Mouse (Mus musculus) frontal cortex, postnatal 10 days (tissue): ENCODE measurements around the gene Nrl.

ENCODE experiments used
- DNase-seq, 2 experiments: peaks; one replicate each; pipeline ENCODE4 v3.0.0; 2022; ENCODE audit warnings: low spot score in 2 of 2, mixed read lengths in 1 of 2

Nrl gene

DNA sequence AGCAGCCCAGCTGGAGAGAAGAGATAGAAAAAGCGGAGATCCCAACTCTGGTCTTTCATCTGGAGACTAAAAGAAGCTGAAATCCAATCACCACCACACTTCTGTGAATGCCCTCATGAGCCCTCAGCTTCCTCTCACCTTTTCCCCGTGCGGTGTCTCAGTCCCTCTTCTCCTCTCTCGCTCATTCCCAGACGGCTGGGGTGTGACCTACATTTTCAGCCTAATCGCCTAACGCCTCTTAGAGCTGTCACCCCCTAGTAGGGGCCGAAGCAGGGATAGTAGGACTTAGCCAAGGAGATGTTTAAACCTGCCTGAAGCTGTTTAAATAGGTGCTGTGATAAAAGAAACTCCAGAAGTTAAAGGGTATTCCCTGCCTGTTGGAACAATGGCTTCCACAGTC, at the start of gene Nrl:
Gene Nrl (minus strand): TSS at position 197 of the 400 bp plus-strand sequence.
- no peak for DNase-seq

DNA sequence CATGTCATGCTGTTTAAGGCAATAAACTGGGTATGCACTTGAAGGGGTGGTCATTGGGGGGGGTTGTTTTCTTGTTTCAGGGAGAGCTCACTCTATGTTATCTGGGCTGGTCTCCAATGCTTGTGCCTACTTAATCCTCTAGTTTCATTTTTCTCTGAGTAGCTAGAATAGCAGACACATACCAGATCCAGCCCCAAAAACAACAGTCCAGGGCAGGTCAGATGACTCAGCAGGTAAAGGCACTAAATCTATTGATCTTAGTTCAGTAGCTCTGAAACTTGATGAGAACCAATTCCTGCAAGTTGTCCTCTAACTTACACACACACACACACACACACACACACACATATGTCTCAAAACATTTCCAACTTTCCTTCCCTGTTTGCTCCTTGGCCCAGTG, 47.0 kb upstream of the Nrl start:
- no peak for DNase-seq

DNA sequence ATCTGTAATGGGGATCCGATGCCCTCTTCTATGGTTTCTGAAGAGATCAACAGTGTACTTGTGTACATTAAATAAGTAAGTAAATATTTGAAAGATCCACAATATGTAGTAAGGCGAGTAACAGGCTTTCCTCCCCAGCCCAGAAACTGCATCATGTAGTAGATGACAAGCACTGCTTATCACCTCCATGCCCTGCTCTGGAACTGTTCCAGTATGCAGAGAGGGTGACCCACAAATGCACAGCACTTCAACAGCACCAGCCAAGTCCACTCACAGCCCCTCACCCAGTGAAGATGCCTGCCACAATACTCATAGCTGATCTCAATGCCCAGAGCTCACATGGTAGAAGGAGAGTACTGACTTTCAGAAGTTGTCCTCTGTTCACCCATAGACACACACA, 45.8 kb upstream of the Nrl start:
- no peak for DNase-seq

DNA sequence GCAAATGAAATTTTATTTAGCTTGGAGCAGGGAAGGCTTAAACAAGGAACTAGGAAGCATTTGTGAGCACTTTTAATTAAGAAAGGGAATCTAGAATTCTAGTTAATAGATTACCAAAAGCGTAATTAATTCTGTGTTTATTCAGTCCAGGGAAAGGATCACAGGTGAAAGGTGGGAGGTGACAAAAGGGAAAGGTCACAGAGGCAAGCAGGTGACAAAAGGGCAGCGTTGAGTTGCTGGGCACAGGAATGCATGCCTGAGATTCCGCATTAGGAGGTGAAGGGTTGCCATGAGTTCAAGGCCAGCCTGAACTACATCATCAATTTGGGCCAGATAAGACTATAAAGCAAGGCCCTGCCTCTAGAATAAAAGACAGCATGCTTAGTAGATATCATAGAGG, 42.7 kb upstream of the Nrl start:
- DNase-seq, result no peak

DNA sequence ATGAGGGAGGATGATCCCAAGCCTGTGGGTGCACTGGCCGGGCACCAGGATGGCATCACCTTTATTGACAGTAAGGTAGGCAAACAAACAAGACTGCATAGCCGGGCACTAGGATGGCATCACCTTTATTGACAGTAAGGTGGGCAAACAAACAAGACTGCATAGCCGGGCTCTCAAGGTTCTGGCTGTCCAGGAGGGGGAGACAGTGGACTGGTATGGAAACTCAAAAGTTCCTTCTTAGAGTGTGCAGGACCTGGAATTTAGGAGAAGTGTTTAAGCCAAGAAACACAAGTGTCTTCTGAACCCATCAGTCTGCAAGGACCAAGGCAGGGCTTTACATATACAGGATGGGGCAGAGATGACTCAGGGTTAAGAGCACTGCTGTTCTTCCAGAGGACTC, 41.0 kb upstream of the Nrl start:
- no peak for DNase-seq

GRCm38 (mm10) chr14:55563249-55563648, 38.5 kb upstream of the Nrl start:
- no peak for DNase-seq

GRCm38 (mm10) chr14:55561860-55562259, 37.1 kb upstream of the Nrl start:
- no peak for DNase-seq

- peak; percentile 97 to 100 for DNase-seq
Observed at GRCm38 (mm10) chr14:55560202-55561073, 35.7 kb upstream of the Nrl start, which contains the start of gene A730061H03Rik. A730061H03Rik (minus strand) TSS chr14:55560406.

GRCm38 (mm10) chr14:55559799-55560201, 35.0 kb upstream of the Nrl start, which contains the start of gene Dcaf11:
Dcaf11 (plus strand) TSS chr14:55560006.
- DNase-seq, result peak; percentile 85 to 88

- DNase-seq, result no peak
Observed at GRCm38 (mm10) chr14:55558740-55559448, 34.1 kb upstream of the Nrl start.

DNA sequence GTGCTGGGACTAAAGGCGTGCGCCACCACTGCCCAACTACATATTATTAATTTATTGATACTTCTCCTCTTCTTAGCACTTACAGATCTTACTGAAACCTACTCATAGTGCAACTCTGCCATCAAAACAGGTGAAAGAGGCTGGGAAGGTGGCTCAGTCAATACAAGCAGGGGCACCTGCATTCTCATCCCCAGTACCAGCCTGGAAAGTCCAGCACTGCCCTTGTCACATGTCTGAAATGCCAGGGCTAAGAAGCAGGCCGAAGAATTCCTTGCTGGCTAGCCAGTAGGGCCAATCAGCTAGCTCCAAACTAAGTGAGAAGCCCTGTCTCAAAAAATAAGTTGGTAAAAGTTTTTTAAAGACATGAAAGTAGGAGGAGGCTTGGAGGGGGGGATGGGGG, 32.8 kb upstream of the Nrl start:
- DNase-seq, result no peak

DNA sequence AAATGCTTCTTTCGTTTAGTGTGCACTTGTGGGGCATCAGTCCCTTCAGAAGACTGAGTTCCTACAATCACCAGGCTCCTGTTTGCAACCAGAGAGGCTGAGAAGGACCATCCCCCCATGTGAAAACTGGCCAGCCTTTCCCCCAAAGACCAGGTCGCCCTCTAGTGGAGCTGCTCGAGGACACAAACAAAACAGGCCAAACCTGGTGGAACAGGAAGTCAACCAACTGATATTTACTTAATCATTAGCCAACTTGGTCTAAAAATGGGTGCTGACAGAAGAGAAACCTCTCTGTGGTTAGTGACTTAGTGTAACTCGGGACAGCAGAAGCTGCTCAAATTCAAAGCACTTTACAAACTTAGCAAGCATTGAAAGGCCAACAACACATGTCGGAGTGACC, 32.2 kb upstream of the Nrl start:
- peak in 1 of 2 experiments; percentile 66 for DNase-seq

GRCm38 (mm10) chr14:55555788-55556187, 31.0 kb upstream of the Nrl start:
- no peak for DNase-seq

DNA sequence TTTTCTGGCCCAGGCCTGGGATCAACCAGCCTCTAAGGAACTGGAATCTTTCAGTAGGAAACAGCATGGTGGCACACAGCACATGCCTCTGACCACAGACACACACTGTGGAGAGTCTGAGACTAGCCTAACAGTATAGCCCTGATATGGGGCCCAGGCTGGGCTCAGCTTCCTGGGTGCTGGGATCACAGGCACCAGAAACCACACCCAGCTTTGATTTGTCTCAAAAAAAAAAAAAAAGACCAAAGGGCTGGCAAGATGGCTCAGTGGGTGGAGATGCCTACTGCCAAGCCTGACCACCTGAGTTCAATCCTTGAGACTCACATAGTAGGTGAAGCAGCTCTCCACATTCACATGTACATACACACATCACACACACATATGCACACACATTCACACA, 29.9 kb upstream of the Nrl start:
- no peak for DNase-seq

DNA sequence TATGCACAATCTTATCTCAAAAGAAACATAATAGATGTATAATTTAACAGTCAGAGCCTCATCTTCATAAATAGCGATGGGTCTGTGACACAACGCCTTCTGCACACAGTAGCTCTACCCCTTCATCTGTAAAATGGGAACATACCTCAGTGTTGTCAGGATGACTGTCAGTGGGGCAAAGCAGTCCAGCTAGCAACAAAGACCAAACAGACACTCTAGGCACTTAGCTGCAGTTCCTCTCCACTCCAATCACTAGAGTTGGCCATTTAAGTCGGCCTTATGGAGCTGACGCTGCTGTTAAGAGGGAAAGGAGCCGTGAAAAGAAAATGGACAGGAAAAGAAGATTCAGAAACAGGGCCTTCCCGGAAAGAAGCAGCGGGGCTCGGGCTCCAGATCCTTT, 27.0 kb upstream of the Nrl start:
- no peak for DNase-seq

GRCm38 (mm10) chr14:55551347-55551746, 26.6 kb upstream of the Nrl start:
- no peak for DNase-seq

GRCm38 (mm10) chr14:55550191-55550590, 25.4 kb upstream of the Nrl start:
- DNase-seq, result no peak

GRCm38 (mm10) chr14:55544334-55544733, 19.6 kb upstream of the Nrl start:
- no peak for DNase-seq

- no peak for DNase-seq
Observed at GRCm38 (mm10) chr14:55542268-55542667, 17.5 kb upstream of the Nrl start.

- DNase-seq, result peak; percentile 61 to 74
Observed at GRCm38 (mm10) chr14:55540787-55541321, 16.1 kb upstream of the Nrl start.

DNA sequence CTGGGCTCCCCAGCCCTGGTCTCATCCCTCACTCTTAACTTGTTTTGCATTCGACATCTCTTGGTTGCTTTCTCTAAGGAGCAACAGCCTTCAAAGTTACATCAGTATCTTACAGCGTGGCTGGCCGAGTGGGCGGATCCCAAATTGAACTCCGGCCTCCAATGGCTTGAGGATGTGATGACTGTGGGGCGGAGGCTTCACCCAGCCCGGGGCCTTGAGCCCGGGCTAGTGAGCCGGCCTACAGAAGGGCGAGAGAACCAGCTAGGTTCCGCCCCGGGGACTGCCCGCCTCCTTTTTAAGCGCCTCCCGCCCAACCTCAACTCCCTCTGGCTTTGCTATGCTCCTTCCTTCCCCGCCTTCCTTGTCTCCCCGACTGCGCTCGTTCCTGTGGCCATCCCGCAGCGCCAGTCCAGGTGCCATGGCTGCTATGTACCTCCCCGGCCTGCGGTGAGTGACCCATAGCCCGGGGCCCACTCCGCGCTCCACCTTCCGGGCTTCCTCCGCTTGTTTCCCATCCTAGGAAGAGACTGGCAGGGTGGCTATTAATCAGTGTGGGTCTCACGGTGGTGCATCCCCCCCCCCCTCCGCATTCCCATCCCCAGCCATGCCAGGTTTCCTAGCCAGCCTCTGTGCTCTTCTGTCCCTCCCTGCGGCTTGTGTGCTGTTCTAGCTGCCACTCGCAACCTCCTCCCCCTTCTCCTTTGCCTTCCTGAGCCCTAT, 15.4 kb upstream of the Nrl start, which contains the start of gene Pck2:
Gene Pck2 (plus strand): TSS at position 200 of the 720 bp plus-strand sequence.
- DNase-seq, result peak; percentile 64 to 71
